Mouse (Mus musculus): Measurements from ENCODE around the gene Ccr1. TPM values are rescaled to one million over a fixed set of nuclear protein-coding genes. Genes with fewer than 3 reads are reported as not detected.
"Not testable (repeated sequence)": the region's sequence is repeated elsewhere in the genome, so short reads cannot be mapped to it uniquely, and the experiment has no call there.

Gene Ccr1
- polyA plus RNA-seq, 1 experiment, result 4.4 TPM

DNA sequence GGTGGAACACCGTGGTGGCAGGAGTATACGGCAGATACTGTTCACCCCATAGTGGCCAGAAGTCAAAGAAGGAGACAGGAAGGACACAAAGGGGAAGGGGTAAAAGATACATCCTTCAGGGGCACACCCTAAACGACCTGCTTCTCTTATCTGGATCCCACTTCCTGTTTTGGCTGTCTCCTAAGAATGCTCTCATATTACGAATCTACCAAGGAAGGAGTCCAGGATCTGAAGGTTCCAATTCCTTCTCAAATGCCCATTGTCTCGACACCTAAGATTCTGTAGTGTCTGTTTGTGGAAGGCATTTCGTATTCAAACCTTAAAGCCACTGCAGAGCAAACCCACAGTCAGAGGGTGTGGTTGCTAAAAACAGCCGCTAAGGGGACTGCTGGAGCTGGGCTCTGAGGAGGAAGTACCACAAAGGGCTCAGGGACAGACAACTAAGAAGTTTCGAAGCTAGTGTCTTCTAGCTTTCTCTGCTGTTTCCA, 39.7 kb downstream of the Ccr1 start:
- peaks cover 35% of the 10 kb centered on the region; the same call in 1 of the 2 replicates for H3K4me1 ChIP-seq (ENCODE audit: control insufficient read depth, insufficient read depth, insufficient read length)
- 3% methylated on average over 8 of the region's 8 CpGs for WGBS
- DNase-seq (ENCODE audit: low read depth in 1 of 2, low spot score in 2 of 2), result peak; percentile 77 to 87

DNA sequence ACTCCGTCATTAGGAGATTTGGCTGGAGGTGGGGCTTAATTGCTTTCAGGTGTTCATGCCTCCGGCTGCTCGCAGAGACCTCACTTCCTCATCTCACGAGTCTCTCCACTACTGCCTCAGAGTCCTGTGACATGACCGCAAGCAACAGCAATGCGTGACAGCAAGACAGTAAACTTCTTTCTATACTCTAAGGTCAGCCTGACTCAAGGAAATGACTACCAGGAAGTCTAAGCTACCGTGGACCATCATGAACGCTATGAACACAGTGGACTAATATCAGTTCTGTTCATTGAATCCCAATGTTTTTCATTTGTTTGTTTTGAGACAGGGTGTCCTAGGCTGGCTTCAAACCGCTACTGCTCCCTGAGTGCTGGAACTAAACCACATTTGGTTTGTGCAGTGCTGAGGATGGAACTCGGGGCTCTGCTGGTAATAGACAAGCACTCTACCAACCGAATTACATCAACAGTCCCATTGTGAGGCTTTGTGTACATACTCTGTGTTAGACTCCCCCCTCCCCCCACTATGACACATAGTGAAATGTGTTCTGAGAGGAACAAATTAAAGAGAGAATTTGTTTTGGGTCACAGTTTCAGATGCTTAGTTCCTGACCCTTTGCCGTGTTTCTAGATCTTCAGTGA, 40.3 kb downstream of the Ccr1 start:
- no peaks in the 10 kb centered on the region for H3K36me3 ChIP-seq (ENCODE audit: control insufficient read depth, insufficient read depth, low read length)
- H3K4me1 ChIP-seq (ENCODE audit: control insufficient read depth, insufficient read depth, insufficient read length), result peaks cover 35% of the 10 kb centered on the region; the same call in 1 of the 2 replicates
- TF ChIP-seq POLR2A (IDR thresholded peaks at IDR 0.05; ENCODE audit: low read depth, low read length) (peak; percentile 81), CTCF (IDR thresholded peaks at IDR 0.05; ENCODE audit: extremely low read depth, insufficient read depth, insufficient read length, insufficient replicate concordance) (no peak)
- 7% methylated on average over 12 of the region's 12 CpGs for whole genome bisulfite sequencing
- peak overlapping the region; percentile 96 for H3K27ac ChIP-seq (ENCODE audit: insufficient read depth, low read length)
- DNase-seq (ENCODE audit: low read depth in 1 of 2, low spot score in 2 of 2), result peak; percentile 83 to 95
- H3K27me3 ChIP-seq (ENCODE audit: control insufficient read depth, insufficient read depth, low read length), result no peaks in the 10 kb centered on the region
- H3K4me3 ChIP-seq (ENCODE audit: extremely low read depth, insufficient read depth, insufficient read length), result peak overlapping the region; percentile 6; the same call in 1 of the 2 replicates

More for the DNA sequence above, 39.7 kb downstream of the Ccr1 start:
- Histone ChIP-seq H3K36me3 (ENCODE audit: control insufficient read depth, insufficient read depth, low read length) (no peaks in the 10 kb centered on the region), H3K27ac (ENCODE audit: insufficient read depth, low read length) (peak overlapping the region; percentile 96), H3K27me3 (ENCODE audit: control insufficient read depth, insufficient read depth, low read length) (no peaks in the 10 kb centered on the region), H3K4me3 (ENCODE audit: extremely low read depth, insufficient read depth, insufficient read length) (no peak overlapping the region; the same call in 1 of the 2 replicates)
- no peak for TF ChIP-seq POLR2A (IDR thresholded peaks at IDR 0.05; ENCODE audit: low read depth, low read length)
- TF ChIP-seq CTCF (IDR thresholded peaks at IDR 0.05; ENCODE audit: extremely low read depth, insufficient read depth, insufficient read length, insufficient replicate concordance), result peak; percentile 55; the same call in 1 of the 2 replicates

DNA sequence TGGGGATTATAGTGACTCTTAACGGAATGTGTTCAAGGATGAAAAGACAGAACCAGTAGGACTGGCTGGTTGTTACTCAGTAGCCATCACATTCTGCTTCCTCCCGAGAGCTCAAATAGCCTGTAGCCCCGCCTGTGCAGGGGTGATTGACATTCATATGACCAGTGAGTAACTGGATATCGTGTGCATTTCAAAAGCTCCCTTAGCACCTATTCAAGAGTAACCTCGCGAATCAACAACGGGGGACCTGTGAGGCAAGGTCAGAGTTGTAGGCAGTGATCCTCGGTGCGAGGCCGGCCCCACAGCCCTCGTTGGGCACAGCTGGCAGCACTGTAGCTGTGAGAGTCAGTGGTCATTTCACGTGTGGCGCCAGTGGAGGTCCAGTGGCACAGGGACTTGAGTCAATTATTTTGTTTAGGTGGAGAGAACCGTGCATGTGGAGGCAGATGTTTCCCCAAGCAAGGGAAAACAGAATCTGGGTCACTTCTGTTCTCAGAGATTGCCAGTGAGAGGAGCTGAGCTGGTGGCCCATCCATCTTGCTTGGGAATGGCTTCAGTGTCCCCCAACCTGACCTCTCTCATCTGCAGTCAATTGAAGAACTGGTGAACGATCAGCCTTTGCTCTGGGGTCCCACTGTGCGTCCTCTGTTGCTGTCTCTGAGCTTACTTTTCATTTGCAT, 41.1 kb downstream of the Ccr1 start:
- DNase-seq (ENCODE audit: low read depth in 1 of 2, low spot score in 2 of 2), result peak in 1 of 2 experiments; percentile 25
- Histone ChIP-seq H3K4me1 (ENCODE audit: control insufficient read depth, insufficient read depth, insufficient read length) (peaks cover 35% of the 10 kb centered on the region; the same call in 1 of the 2 replicates), H3K27me3 (ENCODE audit: control insufficient read depth, insufficient read depth, low read length) (no peaks in the 10 kb centered on the region), H3K27ac (ENCODE audit: insufficient read depth, low read length) (peak overlapping the region; percentile 96), H3K36me3 (ENCODE audit: control insufficient read depth, insufficient read depth, low read length) (no peaks in the 10 kb centered on the region), H3K4me3 (ENCODE audit: extremely low read depth, insufficient read depth, insufficient read length) (no peak overlapping the region)
- no peak for TF ChIP-seq POLR2A (IDR thresholded peaks at IDR 0.05; ENCODE audit: low read depth, low read length)
- no peak for TF ChIP-seq CTCF (IDR thresholded peaks at IDR 0.05; ENCODE audit: extremely low read depth, insufficient read depth, insufficient read length, insufficient replicate concordance)
- WGBS, result 49% methylated on average over 16 of the region's 16 CpGs

DNA sequence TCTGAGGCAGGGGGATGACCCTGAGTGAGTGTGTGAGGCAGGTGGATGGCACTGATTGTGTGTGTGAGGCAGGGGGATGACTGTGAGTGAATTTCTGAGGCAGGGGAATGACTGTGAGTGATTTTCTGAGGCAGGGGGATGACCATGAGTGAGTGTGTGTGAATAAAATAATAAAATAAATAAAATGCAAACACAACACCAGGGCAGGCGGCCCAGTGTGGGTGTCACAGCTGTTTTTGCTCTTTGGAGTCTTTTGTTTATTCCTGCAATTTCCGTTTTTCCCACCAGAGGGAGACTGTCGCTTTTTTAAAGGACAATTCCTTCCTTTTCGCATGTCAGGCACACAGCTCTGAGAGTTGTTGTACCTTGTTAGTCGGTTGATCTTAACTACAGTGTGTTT, 42.5 kb downstream of the Ccr1 start:
- WGBS, result 7% methylated on average over 5 of the region's 5 CpGs

DNA sequence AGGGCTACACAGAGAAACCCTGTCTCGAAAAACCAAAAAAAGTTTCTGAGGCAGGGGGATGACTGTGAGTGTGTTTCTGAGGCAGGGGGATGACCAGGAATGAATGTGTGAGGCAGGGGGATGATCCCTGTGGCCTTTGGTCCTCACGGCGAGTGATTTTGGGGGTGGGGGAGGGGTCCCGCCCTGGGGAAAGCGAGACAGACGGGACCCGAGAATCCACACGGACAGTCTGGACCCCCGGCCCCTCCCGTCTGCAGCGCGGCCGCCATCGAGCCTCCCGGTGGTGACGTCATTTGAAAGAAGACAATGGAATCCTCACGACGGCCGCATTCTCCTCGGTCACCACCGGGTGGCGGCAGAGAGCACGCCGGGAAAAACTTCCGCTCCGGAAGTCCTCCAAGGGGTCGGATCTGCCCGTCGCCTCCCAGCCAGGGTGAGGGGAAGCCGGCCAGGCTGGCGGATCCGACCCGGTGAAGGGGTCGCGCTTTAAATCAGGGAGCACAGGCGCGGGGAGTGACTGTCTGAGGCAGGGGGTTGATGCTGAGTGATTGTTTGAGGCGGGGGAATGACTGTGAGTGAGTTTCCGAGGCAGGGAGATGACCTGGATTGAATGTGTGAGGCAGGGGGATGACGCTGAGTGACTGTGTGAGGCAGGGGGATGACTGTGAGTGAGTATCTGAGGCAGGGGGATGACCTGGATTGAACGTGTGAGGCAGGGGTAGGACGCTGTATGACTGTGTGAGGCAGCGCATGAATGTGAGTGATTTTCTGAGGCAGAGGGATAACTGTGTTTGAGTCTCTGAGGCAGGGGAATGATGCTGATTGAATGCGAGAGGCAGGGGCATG, 43.2 kb downstream of the Ccr1 start:
- TF ChIP-seq CTCF (IDR thresholded peaks at IDR 0.05; ENCODE audit: extremely low read depth, insufficient read depth, insufficient read length, insufficient replicate concordance), result peak; percentile 39; the same call in 1 of the 2 replicates
- no peak; the same call in 1 of the 2 replicates for TF ChIP-seq POLR2A (IDR thresholded peaks at IDR 0.05; ENCODE audit: low read depth, low read length)
- Histone ChIP-seq H3K4me1 (ENCODE audit: control insufficient read depth, insufficient read depth, insufficient read length) (peaks cover 23% of the 10 kb centered on the region; the same call in 1 of the 2 replicates), H3K4me3 (ENCODE audit: extremely low read depth, insufficient read depth, insufficient read length) (peak overlapping the region; percentile 70), H3K36me3 (ENCODE audit: control insufficient read depth, insufficient read depth, low read length) (no peaks in the 10 kb centered on the region), H3K27me3 (ENCODE audit: control insufficient read depth, insufficient read depth, low read length) (no peaks in the 10 kb centered on the region), H3K27ac (ENCODE audit: insufficient read depth, low read length) (peak overlapping the region; percentile 97)
- DNase-seq (ENCODE audit: low read depth in 1 of 2, low spot score in 2 of 2), result peak in 1 of 2 experiments; percentile 75
- WGBS, result 4% methylated on average over 44 of the region's 44 CpGs

More for the DNA sequence above, 42.5 kb downstream of the Ccr1 start:
- peak; percentile 18; the same call in 1 of the 2 replicates for TF ChIP-seq CTCF (IDR thresholded peaks at IDR 0.05; ENCODE audit: extremely low read depth, insufficient read depth, insufficient read length, insufficient replicate concordance)
- not testable (repeated sequence) for H3K4me3 ChIP-seq (ENCODE audit: extremely low read depth, insufficient read depth, insufficient read length); H3K27me3 ChIP-seq (ENCODE audit: control insufficient read depth, insufficient read depth, low read length); H3K36me3 ChIP-seq (ENCODE audit: control insufficient read depth, insufficient read depth, low read length)
- peak overlapping the region; percentile 81; the same call in 1 of the 2 replicates for H3K27ac ChIP-seq (ENCODE audit: insufficient read depth, low read length)
- peaks cover 30% of the 10 kb centered on the region; the same call in 1 of the 2 replicates for H3K4me1 ChIP-seq (ENCODE audit: control insufficient read depth, insufficient read depth, insufficient read length)
- peak; percentile 45 to 88 for DNase-seq (ENCODE audit: low read depth in 1 of 2, low spot score in 2 of 2)

DNA sequence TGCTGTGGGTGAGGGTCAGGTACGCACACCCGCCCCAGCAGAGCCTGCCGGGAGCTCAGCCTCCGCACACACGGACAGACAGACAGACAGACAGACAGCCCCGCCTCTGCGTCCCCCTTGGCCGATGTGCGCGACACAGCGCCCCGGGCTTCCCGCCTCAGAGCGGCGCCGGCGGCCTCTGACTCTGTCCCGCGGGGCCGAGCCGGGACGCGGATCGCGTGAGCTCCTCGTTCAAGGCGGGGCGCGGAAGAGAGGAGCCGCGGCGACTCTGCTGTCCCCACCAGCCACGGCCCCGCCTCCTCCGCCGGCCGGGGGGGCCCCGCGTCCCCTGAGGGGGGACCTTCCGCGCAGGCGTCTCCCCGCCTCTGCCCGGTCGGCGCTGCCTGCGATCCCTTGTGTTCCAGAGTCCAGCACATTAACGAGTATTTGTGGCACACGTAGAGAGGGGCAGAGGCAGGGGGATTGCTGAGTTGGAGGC, 43.9 kb downstream of the Ccr1 start:
- under 1% methylated on average over 49 of the region's 49 CpGs for WGBS
- peak overlapping the region; percentile 70 for H3K4me3 ChIP-seq (ENCODE audit: extremely low read depth, insufficient read depth, insufficient read length)
- peak overlapping the region; percentile 97 for H3K27ac ChIP-seq (ENCODE audit: insufficient read depth, low read length)
- TF ChIP-seq CTCF (IDR thresholded peaks at IDR 0.05; ENCODE audit: extremely low read depth, insufficient read depth, insufficient read length, insufficient replicate concordance), result no peak
- TF ChIP-seq POLR2A (IDR thresholded peaks at IDR 0.05; ENCODE audit: low read depth, low read length), result no peak; the same call in 1 of the 2 replicates
- peak; percentile 79 to 94 for DNase-seq (ENCODE audit: low read depth in 1 of 2, low spot score in 2 of 2)
- no peaks in the 10 kb centered on the region for H3K36me3 ChIP-seq (ENCODE audit: control insufficient read depth, insufficient read depth, low read length)
- no peaks in the 10 kb centered on the region for H3K27me3 ChIP-seq (ENCODE audit: control insufficient read depth, insufficient read depth, low read length)
- H3K4me1 ChIP-seq (ENCODE audit: control insufficient read depth, insufficient read depth, insufficient read length), result peaks cover 18% of the 10 kb centered on the region; the same call in 1 of the 2 replicates

All from spleen, adult 2 months (tissue).